Mouse (Mus musculus): ENCODE data around the gene Oxct1.
A peak's percentile ranks its signal among the peaks of the same experiment; 100 is the strongest.

Gene Oxct1

DNA sequence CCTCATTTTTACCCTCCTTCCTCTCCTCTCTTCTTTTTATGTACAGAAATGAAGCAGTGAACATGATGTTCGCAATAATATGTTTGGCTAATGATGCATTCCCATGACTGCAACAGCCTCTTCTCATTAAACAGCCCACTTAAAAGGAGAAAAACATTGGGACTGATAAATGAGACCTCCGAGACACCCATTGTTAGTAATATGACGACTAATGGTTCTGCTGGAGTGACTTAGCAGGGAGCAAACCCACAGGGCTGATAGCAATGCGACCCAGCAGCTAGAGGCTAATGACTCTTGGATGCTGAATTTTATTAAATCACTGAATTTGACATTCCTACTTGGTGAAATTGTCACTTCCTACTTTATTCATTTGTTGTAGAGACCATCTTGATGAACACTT lies 79.3 kb downstream of the Oxct1 start:
- DNase-seq (ENCODE audit: low read depth, low spot score) = no peak

- DNase-seq (ENCODE audit: low read depth, low spot score) = no peak
Observed at GRCm38 (mm10) chr15:4119962-4120361, 93.8 kb downstream of the Oxct1 start.

DNA sequence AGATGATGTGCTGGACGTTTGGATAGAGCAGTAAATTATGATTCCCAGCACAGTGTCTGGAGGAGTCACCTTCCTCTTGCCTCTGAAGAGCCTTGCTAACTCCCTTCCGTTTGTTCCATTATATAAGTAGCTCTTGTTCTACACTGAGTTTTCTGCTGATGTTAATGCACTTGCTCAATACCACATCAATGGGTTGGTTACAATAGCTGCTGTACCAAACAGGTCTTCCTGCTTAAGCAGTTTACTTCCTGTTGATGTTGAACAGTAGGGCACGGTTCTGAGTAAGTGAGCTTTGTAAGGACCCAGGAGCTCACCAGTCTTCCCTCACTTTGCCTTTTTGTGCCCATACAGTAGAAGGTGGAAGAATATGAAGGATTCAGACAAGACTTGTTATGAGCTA lies 98.5 kb downstream of the Oxct1 start:
- DNase-seq (ENCODE audit: low read depth, low spot score) = peak; percentile 45

- DNase-seq (ENCODE audit: low read depth, low spot score) = no peak
Observed at GRCm38 (mm10) chr15:4138524-4138923, 112.3 kb downstream of the Oxct1 start.

DNA sequence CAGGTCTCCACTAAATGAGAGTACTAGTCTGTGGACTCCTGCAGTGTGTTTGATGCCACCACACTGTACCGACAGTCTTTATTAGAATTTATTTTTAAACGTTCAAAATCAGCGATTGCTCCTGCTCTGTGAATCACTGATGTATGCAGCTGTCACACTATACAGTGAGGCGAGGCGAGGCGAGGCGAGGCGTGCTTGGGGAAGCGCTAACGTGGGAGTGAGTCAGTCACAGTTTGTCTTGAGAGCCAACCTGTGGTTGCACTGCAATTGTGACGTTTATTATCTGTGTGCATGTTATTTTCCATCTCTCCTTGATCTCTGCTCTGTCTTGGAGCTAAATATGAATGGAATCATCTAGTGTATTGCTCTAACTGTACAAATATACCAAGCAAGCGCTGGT lies 113.3 kb downstream of the Oxct1 start:
- no peak for DNase-seq (ENCODE audit: low read depth, low spot score)

- DNase-seq (ENCODE audit: low read depth, low spot score) = no peak
Observed at GRCm38 (mm10) chr15:4145352-4145751, 119.2 kb downstream of the Oxct1 start.

- no peak for DNase-seq (ENCODE audit: low read depth, low spot score)
Observed at GRCm38 (mm10) chr15:4147700-4148099, 121.5 kb downstream of the Oxct1 start.

DNA sequence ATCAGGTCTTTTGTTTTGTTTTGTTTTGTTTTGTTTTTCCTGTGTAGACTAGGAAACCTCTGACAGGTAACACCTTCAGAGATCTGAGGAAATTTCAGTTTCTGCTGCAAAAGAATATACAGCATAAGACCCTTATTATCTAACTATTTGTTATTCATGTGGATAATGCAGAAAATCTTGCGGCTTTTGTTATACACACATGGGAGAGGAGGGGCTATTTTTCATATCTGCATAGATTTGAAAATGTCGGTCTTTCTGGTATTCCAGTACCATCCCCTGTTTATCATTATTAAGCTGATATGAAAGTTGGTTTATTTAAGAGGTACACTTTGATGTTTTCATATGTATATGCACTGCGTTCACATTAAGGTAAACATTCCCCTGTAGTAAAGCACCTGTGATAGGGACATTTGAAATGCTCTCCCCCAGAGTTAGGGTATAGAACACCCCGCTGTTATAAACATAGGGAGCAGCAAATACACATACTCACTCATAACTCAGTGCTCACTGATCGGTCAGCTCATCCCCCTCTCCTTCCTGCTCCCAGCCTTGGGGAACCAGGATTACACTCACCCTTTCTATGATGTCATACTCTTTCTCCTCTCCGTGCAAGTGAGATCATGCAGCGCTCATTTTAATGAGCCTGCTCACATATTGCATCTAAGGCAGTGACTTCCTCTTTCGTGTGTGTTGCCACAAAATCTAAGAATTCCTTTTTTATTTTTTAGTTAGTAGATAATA lies 122.6 kb downstream of the Oxct1 start:
- DNase-seq (ENCODE audit: low read depth, low spot score) = no peak

- DNase-seq (ENCODE audit: low read depth, low spot score) = no peak
Observed at GRCm38 (mm10) chr15:4154646-4155045, 128.5 kb downstream of the Oxct1 start.

GRCm38 (mm10) chr15:4167946-4168345 lies 141.8 kb downstream of the Oxct1 start:
- DNase-seq (ENCODE audit: low read depth, low spot score) = no peak

DNA sequence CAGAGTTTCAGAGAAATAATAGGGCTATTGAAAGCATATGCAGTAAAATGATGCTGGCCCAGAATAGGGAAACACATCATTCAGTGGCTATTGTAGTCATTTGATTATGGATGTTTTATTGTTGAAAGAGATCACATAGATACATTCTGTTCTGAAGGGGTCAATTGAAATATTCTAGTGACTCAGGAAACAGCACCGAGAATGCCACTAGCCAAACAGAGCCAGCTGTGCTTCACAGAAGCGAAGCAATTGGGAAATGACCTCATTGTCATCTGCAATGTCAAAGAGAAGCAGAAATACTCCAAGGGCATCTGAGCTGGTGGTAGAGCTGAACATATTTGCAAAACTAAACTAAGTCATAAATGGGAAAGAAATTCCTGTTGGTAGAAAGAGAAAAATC lies 145.4 kb downstream of the Oxct1 start:
- no peak for DNase-seq (ENCODE audit: low read depth, low spot score)

GRCm38 (mm10) chr15:4197913-4198312 lies 171.7 kb downstream of the Oxct1 start:
- DNase-seq (ENCODE audit: low read depth, low spot score) = no peak

Measured in CD4-positive, CD25-positive, alpha-beta regulatory T cell, adult 2 months (primary cell).